Mouse (Mus musculus) gastrocnemius, postnatal 36 days (tissue): ENCODE measurements around the gene Mrpl27. TPM values are rescaled to one million over a fixed set of nuclear protein-coding genes. Genes with fewer than 3 reads are reported as not detected.
"Not testable (repeated sequence)": the region's sequence is repeated elsewhere in the genome, so short reads cannot be mapped to it uniquely, and the experiment has no call there.

ENCODE experiments used
- DNase-seq, 2 experiments: peaks; one replicate each; pipeline ENCODE4 v3.0.0; 2022
- intact Hi-C: fragments of 180-260 bp; cut with DNase I; formaldehyde crosslinking; loops from one replicate; pipeline ENCODE4 v1.15.1; 2025
- long read RNA-seq, 2 experiments: library from polyadenylated mRNA; stranded (forward); transcript quantifications; one replicate each; pipeline ENCODE4 v2.0.0; 2021
- total RNA-seq, 2 experiments: library from RNA; stranded (reverse); gene quantifications; 2 replicates each; pipeline ENCODE4 v1.2.3; 2021

The Mrpl27 gene
- 10 to 100 TPM; 45.0 to 50.1 TPM for total RNA-seq
- long read RNA-seq, experiment 1, transcript Mrpl27-201 (4 exons, 756 nt) = major isoform, 75 of 84 reads
- long read RNA-seq, experiment 1, partial matches to known transcripts = 0 of 84 reads
- long read RNA-seq, experiment 1, other reads (novel, unspliced or antisense) = 9 of 84 reads
- long read RNA-seq, experiment 2, transcript Mrpl27-201 (4 exons, 756 nt) = major isoform, 91 of 96 reads
- long read RNA-seq, experiment 2, partial matches to known transcripts = 1 of 96 reads
- long read RNA-seq, experiment 2, other reads (novel, unspliced or antisense) = 2 of 96 reads

DNA sequence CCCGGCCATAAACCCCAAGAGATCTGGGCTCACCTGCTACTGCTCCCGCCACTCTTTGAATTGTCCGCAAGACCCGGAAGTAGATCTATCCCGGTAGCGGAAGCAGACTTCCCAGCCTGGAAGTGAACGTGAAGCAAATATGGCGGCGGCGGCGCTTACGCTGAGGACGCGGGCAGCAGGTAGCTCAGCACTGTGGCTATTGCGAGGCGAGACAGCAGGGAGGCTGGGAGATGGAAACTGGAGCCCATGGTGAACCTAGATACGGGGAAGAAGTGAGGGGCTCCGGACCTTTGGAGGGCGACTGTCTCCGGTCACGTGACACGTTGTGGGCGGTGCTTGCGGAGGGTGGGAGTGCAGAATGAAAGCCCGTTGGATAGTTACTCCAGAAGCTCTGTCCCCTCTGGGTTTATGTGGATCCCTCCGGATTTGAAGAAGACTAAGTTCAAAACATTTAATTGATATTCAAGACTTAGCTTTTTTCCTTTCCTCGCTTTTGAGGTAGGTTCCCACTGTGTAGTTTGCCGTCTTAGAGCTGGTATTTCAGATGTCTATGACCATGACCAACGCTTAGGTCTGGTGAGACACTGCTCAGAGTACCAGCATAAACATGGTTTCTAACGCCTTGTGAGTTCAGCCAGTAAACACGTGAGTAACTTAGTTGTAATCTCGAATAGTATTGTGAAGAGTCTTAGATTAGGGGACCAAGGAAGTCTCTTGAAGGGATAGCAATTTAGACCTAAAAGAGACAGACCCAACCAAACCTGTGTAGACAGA is at the start of gene Mrpl27, which contains the start of gene Eme1:
Mrpl27 (plus strand) TSS at position 105 of the 774 bp plus-strand sequence.
Eme1 (minus strand) TSS at position 302 of the 774 bp plus-strand sequence.
- peak; percentile 76 to 88 for DNase-seq
- intact Hi-C loops = no loop called here

DNA sequence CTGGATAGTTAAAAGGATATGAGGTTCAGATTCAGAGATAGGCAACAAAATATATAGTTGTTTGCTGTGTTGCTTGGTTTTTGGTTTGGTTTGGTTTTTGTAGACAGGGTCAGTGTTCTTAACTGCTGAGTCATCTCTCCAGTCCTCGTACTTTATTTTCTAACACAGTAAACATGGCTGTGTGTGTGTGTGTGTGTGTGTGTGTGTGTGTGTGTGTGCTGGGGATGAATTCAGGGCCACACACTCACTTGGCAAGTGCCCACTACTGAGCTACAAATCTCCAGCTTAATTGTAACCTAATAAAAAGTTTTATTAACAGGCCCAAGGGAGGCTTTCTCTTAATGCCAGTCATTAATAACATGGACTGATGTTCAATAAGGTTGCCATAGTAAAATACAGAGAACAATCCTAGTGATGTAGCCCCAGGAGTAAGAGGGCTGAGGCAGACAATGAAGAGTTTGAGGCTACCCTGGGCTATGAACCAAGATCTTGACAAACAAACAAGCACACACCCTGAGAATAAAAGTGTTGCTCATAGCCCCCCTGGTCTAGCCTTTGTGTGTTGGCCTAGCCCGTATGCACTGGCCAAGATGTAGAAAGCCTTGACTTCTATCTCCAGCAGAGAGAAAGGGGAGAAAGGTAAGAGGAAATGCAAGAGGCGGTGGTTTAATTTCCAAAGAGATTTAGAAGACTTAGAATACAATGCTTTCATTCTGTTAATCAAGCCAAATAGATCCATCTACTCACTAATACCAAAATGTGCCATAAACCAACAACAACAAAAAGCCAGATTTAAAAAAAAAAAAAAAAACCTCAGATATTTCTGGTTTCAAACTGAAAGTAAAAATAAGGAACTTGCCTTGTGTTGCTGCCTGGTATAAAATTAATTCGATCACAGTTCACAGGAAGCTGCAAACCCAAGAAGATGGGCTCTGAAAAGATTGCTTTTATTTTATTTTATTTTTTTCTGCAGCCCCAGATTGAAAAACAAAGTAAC is 42.5 kb upstream of the Mrpl27 start:
- intact Hi-C loops = no loop called here
- DNase-seq = no peak

DNA sequence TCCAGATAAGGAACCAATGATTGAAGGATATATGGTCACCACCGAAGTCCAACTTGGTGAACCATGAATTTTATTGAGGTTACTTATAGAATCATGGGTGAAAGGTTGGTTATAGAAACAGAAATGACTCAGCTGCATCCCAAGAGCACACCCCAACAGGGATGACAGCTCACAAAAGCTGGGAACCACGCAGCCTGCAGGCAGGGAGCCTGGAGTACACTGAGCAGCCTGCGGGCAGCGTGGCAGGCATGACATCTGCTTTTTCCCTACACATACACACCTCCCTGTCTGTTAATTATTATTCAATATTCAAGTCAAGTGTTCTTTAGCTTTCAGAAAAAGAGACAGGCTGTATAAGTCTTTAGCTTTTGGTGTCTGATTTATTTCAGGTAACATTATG is 39.0 kb upstream of the Mrpl27 start:
- intact Hi-C loops = no loop called here

DNA sequence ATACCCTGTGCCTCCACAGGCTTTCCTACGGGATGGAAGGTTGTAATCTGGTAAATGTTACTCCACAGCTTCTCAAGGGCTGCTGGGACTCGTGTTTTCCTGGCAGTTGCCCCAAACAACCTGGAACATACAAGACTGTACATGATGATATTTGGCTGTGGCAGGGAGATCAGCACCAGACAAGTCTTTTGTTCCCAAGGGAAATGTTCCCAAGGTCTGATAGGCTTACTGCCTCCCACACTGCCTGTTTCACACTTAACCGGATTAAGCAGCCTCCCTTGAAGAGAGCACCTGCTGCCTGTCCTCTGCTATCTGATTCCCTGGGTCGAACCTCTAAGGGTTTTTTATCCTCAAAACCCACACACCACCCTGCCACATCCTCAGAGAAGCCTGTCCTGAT is 38.1 kb upstream of the Mrpl27 start:
- intact Hi-C loops = no loop called here
- DNase-seq = no peak

More for the DNA sequence above, 39.0 kb upstream of the Mrpl27 start:
- DNase-seq = no peak

DNA sequence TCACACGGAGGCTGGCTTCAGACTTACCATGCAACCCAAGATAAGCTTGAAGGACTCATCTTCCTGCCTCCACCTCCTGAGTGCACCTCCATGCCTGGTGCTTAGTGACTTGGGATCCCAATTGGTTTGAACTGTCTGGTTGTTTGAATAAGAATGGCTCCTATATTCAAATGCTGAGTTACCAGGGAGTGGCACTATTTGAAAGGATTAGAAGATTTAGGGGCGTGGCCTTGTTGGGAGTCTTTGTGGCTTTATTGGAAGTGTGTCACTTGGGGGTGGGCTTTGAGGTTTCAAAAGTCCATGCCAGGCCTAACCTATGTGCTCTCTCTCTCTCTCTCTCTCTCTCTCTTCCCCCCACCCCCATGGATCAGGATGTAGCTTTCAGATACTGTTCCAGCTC is 35.9 kb upstream of the Mrpl27 start:
- intact Hi-C loops = no loop called here
- no peak for DNase-seq

DNA sequence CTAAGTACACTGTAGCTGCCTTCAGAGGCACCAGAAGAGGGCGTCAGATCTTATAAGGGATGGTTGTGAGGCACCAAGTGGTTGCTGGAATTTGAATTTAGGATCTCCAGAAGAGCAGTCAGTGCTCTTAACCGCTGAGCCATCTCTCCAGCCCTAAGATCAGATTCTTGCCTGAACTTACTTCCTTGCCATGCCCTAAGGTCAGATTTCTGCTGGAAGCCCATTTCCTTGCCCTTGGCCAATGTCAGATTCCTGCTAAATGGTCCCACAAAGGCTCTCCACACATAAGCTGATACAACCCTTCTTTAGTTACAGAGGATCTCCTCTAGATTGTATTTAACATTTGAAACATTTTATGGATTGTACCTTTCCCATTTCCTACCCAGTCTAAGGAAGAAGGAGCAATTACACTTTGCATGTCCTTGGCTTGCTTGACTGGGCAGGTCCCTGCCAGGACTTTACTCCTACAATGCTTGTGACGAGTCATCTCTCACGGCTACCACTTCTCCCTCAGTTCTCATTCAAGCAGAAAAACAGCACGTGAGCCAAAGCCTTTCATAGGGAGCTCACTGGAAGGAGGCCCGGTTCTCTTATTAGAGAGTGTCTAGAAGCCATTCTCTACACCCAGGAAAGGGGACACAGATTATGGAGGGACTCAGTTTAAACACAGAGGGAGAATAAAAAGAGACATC is 32.7 kb upstream of the Mrpl27 start:
- intact Hi-C loops = no loop called here

DNA sequence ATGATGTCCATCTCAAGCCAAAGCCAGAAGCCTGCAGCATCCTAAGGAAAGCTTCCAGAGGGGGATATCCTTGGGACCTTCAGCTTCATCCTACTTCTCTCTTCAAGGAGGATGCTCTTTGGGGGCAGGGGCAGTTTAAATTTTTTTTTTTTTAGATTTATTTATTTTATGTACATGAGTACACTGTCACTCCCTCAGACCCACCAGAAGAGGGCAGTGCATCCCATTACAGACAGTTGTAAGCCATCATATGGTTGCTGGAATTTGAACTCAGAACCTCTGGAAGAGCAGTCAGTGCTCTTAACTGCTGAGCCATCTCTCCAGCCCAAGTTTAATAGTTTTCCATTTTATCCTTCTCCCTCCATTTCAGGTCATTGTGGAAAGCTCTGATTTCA is 32.1 kb upstream of the Mrpl27 start:
- intact Hi-C loops = no loop called here

More for the DNA sequence above, 32.7 kb upstream of the Mrpl27 start:
- DNase-seq = no peak

DNA sequence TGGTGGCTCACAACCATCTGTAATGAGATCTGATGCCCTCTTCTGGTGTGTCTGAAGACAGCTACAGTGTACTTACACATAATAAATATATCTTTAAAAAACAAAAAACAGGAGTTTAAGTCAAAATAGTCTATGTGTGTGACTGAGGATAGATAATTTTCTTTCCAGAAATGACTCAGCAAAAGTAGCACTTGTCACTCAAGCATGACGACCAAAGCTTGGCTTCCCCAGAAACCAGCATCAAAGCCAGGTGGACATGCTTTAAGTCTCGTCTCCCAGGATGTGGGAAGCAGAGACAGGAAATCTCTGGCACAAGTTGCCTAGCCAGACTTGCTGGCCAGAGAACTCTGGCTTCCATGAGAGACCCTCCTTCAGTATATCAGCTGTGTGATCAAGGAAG is 31.4 kb upstream of the Mrpl27 start:
- intact Hi-C loops = no loop called here
- DNase-seq = no peak

More for the DNA sequence above, 32.1 kb upstream of the Mrpl27 start:
- DNase-seq = no peak

DNA sequence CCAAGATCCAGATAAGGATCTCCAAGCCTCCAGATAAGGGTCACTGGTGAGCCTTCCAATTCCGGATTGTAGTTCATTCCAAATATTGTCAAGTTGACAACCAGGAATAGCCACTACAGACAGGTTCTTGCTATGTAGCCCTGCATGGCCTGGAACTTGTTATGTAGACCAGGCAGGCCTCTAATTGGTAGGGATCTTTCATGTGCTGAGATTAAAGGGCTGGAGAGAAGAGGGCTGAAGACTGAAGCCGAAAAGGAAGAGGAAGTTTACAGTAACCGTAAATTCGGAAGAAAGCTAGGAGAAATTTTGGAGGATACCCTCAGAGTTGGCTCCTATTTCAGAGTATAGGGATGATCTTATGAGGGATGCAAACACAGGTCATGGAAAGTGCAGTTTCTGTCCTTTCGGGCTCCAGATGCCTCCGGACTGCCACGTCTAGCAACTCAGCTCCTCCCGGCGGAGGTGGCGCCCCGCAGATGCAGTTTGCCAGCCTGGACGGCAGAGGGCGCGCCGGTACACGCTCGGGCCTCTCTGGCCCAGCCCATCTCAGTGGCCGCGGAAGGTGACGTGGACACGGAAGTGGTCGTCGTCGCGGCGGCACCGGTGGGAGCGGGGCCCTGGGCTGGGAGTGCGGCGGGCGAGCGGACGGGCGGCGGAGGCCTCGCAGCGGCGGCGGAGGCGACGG is 24.2 kb upstream of the Mrpl27 start, which contains the start of gene Lrrc59:
Lrrc59 (plus strand) TSS at position 569 of the 685 bp plus-strand sequence.
- DNase-seq = peak; percentile 92 to 95
- intact Hi-C loops = no loop called here

DNA sequence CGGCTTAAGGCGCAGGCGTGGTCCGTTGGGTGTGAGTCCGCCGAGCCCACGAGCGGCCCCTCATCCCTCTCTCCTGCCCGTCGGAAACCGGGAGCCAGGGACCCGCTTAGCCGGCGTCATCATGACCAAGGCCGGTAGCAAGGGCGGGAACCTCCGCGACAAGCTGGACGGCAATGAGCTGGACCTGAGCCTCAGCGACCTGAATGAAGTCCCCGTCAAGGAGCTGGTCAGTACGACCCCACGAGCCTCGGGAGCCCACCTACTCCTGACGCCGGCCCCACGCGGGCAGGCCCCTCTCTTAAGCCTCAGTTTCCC is 23.7 kb upstream of the Mrpl27 start:
- no peak for DNase-seq
- intact Hi-C loops = loop anchor here (5.0 kb wide), 1 partner anchor 82 kb away; no protein-coding TSS in a partner anchor

DNA sequence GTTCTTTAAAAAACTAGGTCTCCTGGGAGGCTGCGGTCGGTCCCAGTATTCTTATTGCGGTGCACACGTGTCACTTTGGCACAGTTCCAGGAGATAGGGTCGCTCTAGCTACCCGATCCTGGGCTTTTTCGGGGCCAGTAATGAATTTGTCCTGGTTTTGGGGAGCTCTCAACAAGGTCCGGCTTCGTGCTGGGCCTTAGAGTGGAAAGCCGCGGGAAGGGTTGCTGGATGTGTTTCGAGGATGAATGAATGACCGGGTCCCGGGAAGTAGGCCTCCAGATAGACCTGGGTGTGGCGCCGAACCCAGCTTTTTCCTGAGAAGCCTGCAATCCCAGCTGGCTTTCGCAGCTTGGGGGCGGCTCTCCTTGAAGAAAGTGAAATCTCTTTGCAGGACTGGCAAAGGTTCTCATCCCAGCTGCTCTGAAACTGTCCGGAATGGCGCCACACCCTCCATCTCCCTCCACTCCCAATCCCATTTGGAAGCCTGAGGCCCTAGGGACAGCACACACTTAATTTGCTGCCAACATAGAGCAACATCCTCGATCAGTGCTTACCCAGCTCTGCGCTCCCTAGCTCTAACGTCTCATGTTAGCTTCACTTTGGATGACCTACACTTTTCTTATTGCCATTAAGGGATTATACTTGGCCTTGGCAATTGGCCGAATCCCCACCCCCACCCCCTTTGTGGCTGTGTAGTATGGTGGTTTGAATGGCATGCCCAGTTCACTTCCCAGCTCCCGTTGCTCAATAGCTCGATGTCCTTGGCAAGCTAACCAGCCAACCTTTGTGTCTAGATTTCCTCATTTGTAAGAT is 23.2 kb upstream of the Mrpl27 start:
- DNase-seq = peak; percentile 35 to 49
- intact Hi-C loops = loop anchor here (5.0 kb wide), 1 partner anchor 82 kb away; no protein-coding TSS in a partner anchor

DNA sequence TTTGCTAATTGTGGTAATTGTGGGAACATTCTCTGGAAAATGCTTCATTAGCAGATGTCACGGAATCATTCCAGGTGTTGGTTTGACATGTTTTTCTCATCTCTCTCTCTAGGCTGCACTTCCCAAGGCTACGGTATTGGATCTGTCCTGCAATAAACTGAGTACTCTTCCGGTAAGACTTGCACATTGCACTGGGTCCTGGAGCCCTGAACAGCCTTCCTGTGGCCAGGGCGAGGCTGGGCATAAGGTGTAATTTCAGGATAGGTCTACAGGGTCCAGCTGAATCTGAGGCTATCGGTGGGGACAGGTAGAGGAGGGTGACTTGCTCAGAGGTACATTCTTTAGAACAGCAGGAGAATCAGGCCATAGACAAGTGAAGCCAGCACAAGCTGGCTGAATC is 21.6 kb upstream of the Mrpl27 start:
- intact Hi-C loops = loop anchor here (5.0 kb wide), 1 partner anchor 80 kb away; no protein-coding TSS in a partner anchor
- no peak for DNase-seq

DNA sequence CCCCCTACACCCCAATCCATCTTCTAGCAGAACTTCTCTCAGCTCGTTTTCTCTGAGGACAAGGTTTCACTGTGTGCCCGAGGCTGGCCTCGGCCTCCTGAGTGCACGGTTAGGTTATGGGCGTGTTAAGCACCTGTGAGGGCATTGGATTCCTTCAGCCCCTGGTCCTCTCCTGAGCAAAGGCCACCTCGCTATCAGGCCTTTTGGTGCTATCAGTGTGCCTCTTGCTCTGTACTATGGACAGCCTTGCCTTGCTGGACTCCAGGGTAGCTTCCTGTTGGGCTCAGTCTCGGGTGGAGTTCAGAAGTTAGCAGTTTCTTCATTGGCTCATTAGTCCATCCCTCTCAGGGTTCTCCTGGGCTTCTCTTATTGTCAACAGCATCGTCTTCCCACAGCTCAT is 20.6 kb upstream of the Mrpl27 start:
- intact Hi-C loops = loop anchor here (5.0 kb wide), 1 partner anchor 79 kb away; no protein-coding TSS in a partner anchor

DNA sequence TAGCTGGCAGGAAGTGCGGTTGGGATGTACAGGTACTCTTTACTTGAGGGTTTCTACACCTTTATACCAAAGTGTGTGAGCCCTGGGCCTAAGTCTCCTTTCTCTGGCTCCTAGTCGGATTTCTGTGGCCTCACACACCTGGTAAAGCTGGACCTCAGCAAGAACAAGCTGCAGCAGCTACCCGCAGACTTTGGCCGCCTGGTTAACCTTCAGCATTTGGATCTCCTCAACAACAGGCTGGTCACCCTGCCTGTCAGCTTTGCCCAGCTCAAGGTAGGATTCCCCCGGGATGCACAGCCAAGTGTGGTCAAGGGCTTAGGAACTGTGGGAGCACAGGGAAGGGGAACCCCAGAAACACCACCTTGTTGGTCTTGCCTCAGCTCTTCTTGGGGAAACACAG is 19.1 kb upstream of the Mrpl27 start:
- DNase-seq = no peak
- intact Hi-C loops = loop anchor here (5.0 kb wide), 1 partner anchor 78 kb away; no protein-coding TSS in a partner anchor

More for the DNA sequence above, 20.6 kb upstream of the Mrpl27 start:
- DNase-seq = no peak

DNA sequence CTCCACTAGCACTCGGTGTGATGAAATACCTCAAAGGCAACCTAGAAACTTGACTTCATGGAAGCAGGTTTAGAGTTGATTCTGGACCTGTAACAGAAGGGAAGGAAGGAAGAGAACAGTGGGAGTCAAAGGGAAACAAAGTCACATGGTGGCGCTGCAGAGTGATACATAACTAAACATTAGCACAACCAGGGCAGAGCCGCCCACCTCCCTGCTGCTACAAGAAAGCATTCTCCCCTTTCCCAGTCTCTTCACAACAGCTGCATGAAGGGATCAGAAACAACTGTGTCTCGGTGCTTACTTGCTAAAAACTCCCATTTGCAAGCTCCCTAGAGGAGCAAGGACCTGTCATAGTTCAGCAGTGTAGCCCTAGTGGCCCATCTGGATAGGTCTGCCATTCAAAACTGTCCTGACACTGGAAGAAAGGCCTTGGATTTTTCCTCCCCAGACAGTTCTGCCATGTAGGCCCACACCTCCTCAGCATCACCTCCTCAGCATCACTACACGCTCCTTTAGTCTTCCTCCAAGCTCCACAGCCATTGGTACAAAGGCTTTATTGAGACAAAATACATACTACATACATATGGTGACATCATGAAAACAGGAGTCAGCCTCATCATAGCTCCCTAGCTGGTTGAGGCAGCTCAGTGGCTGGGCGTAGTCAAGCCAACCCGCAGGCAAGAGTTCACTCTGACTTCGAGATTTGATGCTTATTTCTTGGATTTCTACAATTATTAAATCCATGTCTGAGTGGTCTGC is 8.9 kb upstream of the Mrpl27 start:
- DNase-seq = no peak
- intact Hi-C loops = no loop called here

DNA sequence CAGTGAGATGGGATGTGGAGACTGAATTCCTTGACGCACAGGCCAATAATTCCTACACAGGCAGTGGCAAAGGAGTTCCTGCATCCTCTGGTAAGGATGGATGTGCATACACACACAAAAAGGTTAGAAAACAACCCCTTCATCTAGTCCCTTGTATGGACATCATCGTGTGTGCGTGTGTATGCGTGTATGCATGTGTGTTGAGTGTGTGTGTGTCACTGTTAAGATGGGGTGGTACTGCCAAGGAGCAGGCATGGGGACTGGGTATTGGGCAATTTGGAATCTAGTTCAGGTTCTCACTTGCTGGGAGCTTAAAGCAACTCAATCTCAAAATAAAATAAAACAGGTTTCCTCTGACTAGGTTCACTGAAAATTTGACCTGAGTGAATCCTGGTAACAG is 7.1 kb upstream of the Mrpl27 start:
- intact Hi-C loops = no loop called here
- no peak for DNase-seq

DNA sequence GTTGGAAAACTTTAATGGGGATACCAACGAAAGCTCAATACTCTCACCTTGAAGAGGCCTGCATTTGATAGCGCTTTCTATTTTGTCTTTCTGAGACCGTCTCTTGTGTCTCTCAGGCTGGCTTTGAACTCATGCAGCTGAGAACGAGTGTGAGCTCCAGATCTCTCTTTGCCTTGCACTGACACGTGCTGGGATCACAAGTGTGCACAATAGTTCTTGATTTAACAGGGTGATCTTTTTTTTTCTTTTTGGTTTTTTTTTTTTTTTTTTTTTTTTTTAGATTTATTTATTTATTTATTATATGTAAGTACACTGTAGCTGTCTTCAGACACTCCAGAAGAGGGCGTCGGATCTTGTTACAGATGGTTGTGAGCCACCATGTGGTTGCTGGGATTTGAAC is 2.3 kb upstream of the Mrpl27 start:
- intact Hi-C loops = not testable (repeated sequence)

DNA sequence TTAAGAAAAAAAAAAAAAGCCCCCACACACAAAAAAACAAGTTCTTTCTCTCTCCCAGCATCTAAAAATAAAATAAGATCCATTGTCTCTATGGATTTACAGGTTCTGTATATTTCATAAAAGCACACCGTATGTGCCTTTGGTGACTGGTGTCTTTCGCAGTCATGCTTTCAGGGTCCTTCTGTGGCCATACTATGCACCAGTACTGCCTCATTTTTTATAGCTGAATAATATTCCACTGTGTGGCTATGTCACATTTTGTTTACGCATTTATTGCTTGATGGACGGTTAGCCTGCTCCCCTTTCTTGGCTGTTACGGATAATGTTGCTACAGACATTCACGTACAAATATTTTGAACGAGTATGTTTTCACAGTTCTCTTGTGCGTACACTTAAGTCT is 594 bp upstream of the Mrpl27 start:
- intact Hi-C loops = no loop called here
- DNase-seq = no peak

More for the DNA sequence above, 2.3 kb upstream of the Mrpl27 start:
- DNase-seq = not testable (repeated sequence)
